Mouse (Mus musculus): ENCODE data around the gene Recql. TPM values are rescaled to one million over a fixed set of nuclear protein-coding genes. Genes with fewer than 3 reads are reported as not detected.

Gene Recql
- polyA plus RNA-seq, 1 experiment from 2014 or later = 12.4 TPM

GRCm38 (mm10) chr6:142343561-142343960 lies 43.3 kb downstream of the Recql start:
- Histone ChIP-seq H3K9me3 (ENCODE audit: low read length) (no peaks in the 10 kb centered on the region), H3K9ac (replicated peaks; ENCODE audit: low read depth) (no peak overlapping the region), H3K4me1 (ENCODE audit: insufficient read depth, low read depth, low read length) (no peaks in the 10 kb centered on the region), H3K4me2 (replicated peaks; ENCODE audit: low read depth, low read length) (no peak overlapping the region), H3K36me3 (ENCODE audit: insufficient read depth, low read length) (no peaks in the 10 kb centered on the region), H3K27ac (ENCODE audit: low read length) (no peak overlapping the region), H3K4me3 (ENCODE audit: low read depth, low read length) (no peak overlapping the region), H3K27me3 (replicated peaks; ENCODE audit: insufficient read depth, low read length) (no peaks in the 10 kb centered on the region)
- 53% methylated on average over 2 of the region's 2 CpGs for WGBS
- DNase-seq (ENCODE audit: low spot score) (peak; percentile 37), ATAC-seq (no peak)
- TF ChIP-seq EP300 (IDR thresholded peaks at IDR 0.05) (no peak), CTCF (IDR thresholded peaks at IDR 0.05) (peak; percentile 67)

DNA sequence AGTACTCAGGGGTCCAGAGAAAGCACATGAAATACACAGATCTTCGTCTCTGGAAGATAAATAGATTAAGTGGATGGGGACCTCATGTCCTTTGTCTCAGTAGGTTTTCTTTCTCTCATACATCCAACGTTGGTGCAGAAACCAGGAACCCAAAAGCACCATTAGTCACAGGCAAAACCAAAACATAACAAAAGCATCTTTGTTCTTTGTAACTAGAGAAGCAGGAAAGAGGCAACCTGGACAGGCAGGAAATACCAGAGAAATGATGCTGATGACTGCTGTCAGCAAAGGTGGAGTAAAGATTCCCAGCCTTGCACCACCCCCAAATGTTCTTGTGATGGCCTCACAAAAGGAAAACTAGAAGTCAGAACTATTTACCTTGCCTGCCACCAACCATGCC lies 47.3 kb downstream of the Recql start:
- H3K36me3 ChIP-seq (ENCODE audit: insufficient read depth, low read length) = no peaks in the 10 kb centered on the region
- no peaks in the 10 kb centered on the region for H3K27me3 ChIP-seq (replicated peaks; ENCODE audit: insufficient read depth, low read length)
- no peak for TF ChIP-seq EP300 (IDR thresholded peaks at IDR 0.05)
- no peak for TF ChIP-seq CTCF (IDR thresholded peaks at IDR 0.05)
- WGBS = 25% methylated on average over 2 of the region's 2 CpGs
- H3K4me1 ChIP-seq (ENCODE audit: insufficient read depth, low read depth, low read length) = no peaks in the 10 kb centered on the region
- H3K9me3 ChIP-seq (ENCODE audit: low read length) = no peaks in the 10 kb centered on the region
- H3K27ac ChIP-seq (ENCODE audit: low read length) = no peak overlapping the region
- DNase-seq (ENCODE audit: low spot score) = no peak
- H3K4me3 ChIP-seq (ENCODE audit: low read depth, low read length) = no peak overlapping the region
- no peak for ATAC-seq
- H3K9ac ChIP-seq (replicated peaks; ENCODE audit: low read depth) = no peak overlapping the region
- no peak overlapping the region for H3K4me2 ChIP-seq (replicated peaks; ENCODE audit: low read depth, low read length)

DNA sequence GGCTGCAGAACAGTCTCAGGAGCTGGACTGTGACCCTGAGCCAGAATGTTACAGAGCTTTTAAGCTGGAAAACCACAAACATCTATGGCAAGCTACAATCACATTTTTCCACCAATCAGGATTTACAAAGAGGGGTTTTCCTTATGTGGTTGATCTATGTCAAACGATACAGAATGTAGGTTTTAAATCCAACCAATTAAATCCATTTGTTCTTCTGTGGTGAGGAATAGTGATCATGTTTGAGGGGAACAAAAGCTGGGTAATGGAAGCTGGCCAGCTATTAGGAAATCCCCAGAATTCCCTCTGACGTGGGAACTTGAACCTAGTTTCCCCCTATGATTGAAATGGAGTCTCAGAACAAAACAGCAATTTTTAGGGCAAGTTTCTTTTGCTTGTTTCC lies 47.9 kb downstream of the Recql start:
- Histone ChIP-seq H3K36me3 (ENCODE audit: insufficient read depth, low read length) (no peaks in the 10 kb centered on the region), H3K9me3 (ENCODE audit: low read length) (no peaks in the 10 kb centered on the region), H3K27ac (ENCODE audit: low read length) (no peak overlapping the region), H3K4me3 (ENCODE audit: low read depth, low read length) (no peak overlapping the region), H3K27me3 (replicated peaks; ENCODE audit: insufficient read depth, low read length) (no peaks in the 10 kb centered on the region), H3K4me2 (replicated peaks; ENCODE audit: low read depth, low read length) (no peak overlapping the region), H3K9ac (replicated peaks; ENCODE audit: low read depth) (no peak overlapping the region), H3K4me1 (ENCODE audit: insufficient read depth, low read depth, low read length) (no peaks in the 10 kb centered on the region)
- DNase-seq (ENCODE audit: low spot score) (no peak), ATAC-seq (no peak)
- WGBS = 55% methylated on average over 2 of the region's 2 CpGs
- TF ChIP-seq CTCF (IDR thresholded peaks at IDR 0.05) = no peak
- no peak for TF ChIP-seq EP300 (IDR thresholded peaks at IDR 0.05)

DNA sequence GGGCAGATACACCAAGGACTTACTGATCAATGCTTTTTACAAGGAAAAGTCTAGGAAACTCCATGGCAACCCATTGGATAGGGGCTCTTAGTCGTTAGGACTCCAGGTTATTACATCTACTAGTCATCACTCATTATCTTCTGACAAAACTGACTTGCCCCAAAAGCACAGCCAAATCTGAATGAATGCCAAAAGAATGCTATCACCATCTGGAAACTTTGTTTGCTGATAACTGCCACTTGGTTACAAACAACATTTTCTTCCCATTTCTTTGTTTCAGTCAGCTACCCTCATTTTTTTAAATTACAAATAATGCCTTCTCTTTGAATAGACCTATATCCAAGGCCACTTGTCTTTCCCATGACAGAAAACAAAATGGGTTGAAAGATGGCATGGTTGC lies 57.7 kb downstream of the Recql start:
- TF ChIP-seq EP300 (IDR thresholded peaks at IDR 0.05) = no peak
- no peak for TF ChIP-seq CTCF (IDR thresholded peaks at IDR 0.05)
- H3K27ac ChIP-seq (ENCODE audit: low read length) = no peak overlapping the region
- no peak overlapping the region for H3K4me2 ChIP-seq (replicated peaks; ENCODE audit: low read depth, low read length)
- ATAC-seq = no peak
- H3K36me3 ChIP-seq (ENCODE audit: insufficient read depth, low read length) = no peaks in the 10 kb centered on the region
- DNase-seq (ENCODE audit: low spot score) = no peak
- H3K9me3 ChIP-seq (ENCODE audit: low read length) = no peaks in the 10 kb centered on the region
- 46% methylated on average over 1 of the region's 1 CpGs for WGBS
- no peak overlapping the region for H3K9ac ChIP-seq (replicated peaks; ENCODE audit: low read depth)
- H3K4me3 ChIP-seq (ENCODE audit: low read depth, low read length) = no peak overlapping the region
- no peaks in the 10 kb centered on the region for H3K27me3 ChIP-seq (replicated peaks; ENCODE audit: insufficient read depth, low read length)
- H3K4me1 ChIP-seq (ENCODE audit: insufficient read depth, low read depth, low read length) = no peaks in the 10 kb centered on the region

DNA sequence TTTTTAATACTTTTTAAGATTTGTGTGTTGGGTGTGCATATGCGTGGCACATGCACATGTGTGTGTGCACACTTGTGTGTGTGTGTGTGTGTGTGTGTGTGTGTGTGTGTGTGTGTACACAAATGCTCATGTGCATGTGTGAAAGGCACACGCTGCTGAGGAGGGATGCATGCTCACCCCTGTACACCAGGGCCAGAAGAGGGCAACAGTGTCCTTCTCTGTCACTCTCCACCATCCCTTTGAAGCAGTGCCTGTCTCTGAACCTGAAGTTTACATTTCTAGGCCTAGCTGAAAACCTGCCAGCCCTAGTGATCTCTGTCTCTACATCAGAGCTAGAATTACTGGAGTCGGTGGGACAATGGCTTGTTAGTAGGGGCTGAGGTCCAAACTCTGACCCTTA lies 60.3 kb downstream of the Recql start:
- H3K4me1 ChIP-seq (ENCODE audit: insufficient read depth, low read depth, low read length) = no peaks in the 10 kb centered on the region
- no peak overlapping the region for H3K9ac ChIP-seq (replicated peaks; ENCODE audit: low read depth)
- no peak overlapping the region for H3K27ac ChIP-seq (ENCODE audit: low read length)
- no peak for TF ChIP-seq EP300 (IDR thresholded peaks at IDR 0.05)
- peak; percentile 22; the same call in 1 of the 2 replicates for TF ChIP-seq CTCF (IDR thresholded peaks at IDR 0.05)
- H3K4me2 ChIP-seq (replicated peaks; ENCODE audit: low read depth, low read length) = no peak overlapping the region
- no peaks in the 10 kb centered on the region for H3K36me3 ChIP-seq (ENCODE audit: insufficient read depth, low read length)
- 61% methylated on average over 3 of the region's 3 CpGs for WGBS
- DNase-seq (ENCODE audit: low spot score) = no peak
- no peaks in the 10 kb centered on the region for H3K27me3 ChIP-seq (replicated peaks; ENCODE audit: insufficient read depth, low read length)
- H3K4me3 ChIP-seq (ENCODE audit: low read depth, low read length) = no peak overlapping the region
- ATAC-seq = no peak
- no peaks in the 10 kb centered on the region for H3K9me3 ChIP-seq (ENCODE audit: low read length)

- Histone ChIP-seq H3K9me3 (ENCODE audit: low read length) (no peaks in the 10 kb centered on the region), H3K4me1 (ENCODE audit: insufficient read depth, low read depth, low read length) (no peaks in the 10 kb centered on the region), H3K4me3 (ENCODE audit: low read depth, low read length) (no peak within 1 kb of the TSS), H3K27ac (ENCODE audit: low read length) (no peak within 1 kb of the TSS), H3K9ac (replicated peaks; ENCODE audit: low read depth) (no peak within 1 kb of the TSS), H3K4me2 (replicated peaks; ENCODE audit: low read depth, low read length) (no peak within 1 kb of the TSS), H3K36me3 (ENCODE audit: insufficient read depth, low read length) (no peaks in the 10 kb centered on the region), H3K27me3 (replicated peaks; ENCODE audit: insufficient read depth, low read length) (no peaks in the 10 kb centered on the region)
- ATAC-seq = no peak
- WGBS = 25% methylated on average over 4 of the region's 4 CpGs
- DNase-seq (ENCODE audit: low spot score) = no peak
- TF ChIP-seq EP300 (IDR thresholded peaks at IDR 0.05) = no peak
- TF ChIP-seq CTCF (IDR thresholded peaks at IDR 0.05) = no peak
Observed at GRCm38 (mm10) chr6:142322881-142323280, 64.0 kb downstream of the Recql start, which contains the start of gene Slco1a5. TSS of gene Slco1a5 (minus strand) at chr6:142322981.

DNA sequence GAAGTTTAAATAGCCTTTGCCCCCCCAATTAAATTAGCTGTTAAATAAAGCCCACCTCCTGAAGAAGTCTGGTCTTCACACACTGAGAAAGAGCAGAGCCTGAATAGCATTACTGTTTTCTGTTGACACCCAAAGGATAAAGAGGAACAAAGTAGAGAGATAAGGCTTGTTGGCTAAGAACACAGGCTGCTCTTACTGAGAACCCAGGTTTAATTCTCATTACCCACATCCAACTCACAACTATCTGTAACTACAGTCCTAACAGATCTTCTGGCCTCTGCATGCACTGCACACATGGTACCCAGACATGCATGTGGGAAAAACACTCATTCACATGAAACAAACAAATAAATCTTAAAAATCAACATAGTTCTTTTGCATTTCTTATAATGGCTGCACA lies 69.8 kb downstream of the Recql start:
- DNase-seq (ENCODE audit: low spot score) (no peak), ATAC-seq (no peak)
- Histone ChIP-seq H3K4me2 (replicated peaks; ENCODE audit: low read depth, low read length) (no peak overlapping the region), H3K27ac (ENCODE audit: low read length) (no peak overlapping the region), H3K4me3 (ENCODE audit: low read depth, low read length) (no peak overlapping the region), H3K9ac (replicated peaks; ENCODE audit: low read depth) (no peak overlapping the region), H3K27me3 (replicated peaks; ENCODE audit: insufficient read depth, low read length) (no peaks in the 10 kb centered on the region), H3K4me1 (ENCODE audit: insufficient read depth, low read depth, low read length) (no peaks in the 10 kb centered on the region), H3K36me3 (ENCODE audit: insufficient read depth, low read length) (no peaks in the 10 kb centered on the region), H3K9me3 (ENCODE audit: low read length) (no peaks in the 10 kb centered on the region)
- TF ChIP-seq EP300 (IDR thresholded peaks at IDR 0.05) (no peak), CTCF (IDR thresholded peaks at IDR 0.05) (no peak)
